Mouse (Mus musculus) liver, adult 2 months (tissue): ENCODE data around the gene Cmklr1.

Source experiments
- CTCF ChIP-seq: fragments of 200-500 bp; IDR thresholded peaks from 2 replicates; pipeline ENCODE4 v1.5.1; 2011; ENCODE audit warnings: low read depth, low read length, control low read depth
- POLR2A ChIP-seq: fragments of 200-500 bp; IDR thresholded peaks from 2 replicates; pipeline ENCODE4 v1.6.1; 2011; ENCODE audit warnings: low read length, control low read depth; ENCODE audit not compliant: insufficient read depth; ENCODE audit errors: extremely low read depth

DNA sequence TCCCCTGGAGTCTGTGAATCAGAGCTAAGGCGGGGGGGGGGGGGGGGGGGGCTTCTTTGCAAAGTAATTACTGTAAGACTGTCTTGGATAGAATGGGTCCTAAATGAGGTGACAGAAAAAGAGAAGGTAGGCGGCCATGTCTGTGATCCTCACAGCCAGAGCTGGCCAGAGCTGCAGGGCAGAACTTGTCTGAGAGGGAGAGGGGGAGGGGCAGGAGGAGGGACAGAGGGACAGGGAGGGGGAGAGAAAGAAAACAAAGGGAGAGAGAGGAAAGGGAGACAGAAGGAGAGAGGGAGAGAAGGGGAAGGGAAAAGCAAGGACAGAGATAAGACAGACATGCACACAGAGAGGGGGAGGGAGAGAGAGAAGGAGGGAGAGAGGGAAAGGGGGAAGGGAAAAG is 27.2 kb downstream of the Cmklr1 start:
- TF ChIP-seq CTCF (no peak), POLR2A (no peak)
